Mouse (Mus musculus): ENCODE measurements at regions not wholly inside any gene's neighbourhood (a gene's known extent, or its start where the extent isn't known, plus 50 kb on each side); places are given as distances from the start of the nearest gene placed in this dataset.

- DNase-seq (ENCODE audit: low read depth, low spot score) = no peak
These were observed 101.8 kb upstream of the Ccn2 start for GRCm38 (mm10) chr10:24493392-24493791.

GRCm38 (mm10) chr10:24493936-24494335, 101.3 kb upstream of the Ccn2 start:
- no peak for DNase-seq (ENCODE audit: low read depth, low spot score)

DNA sequence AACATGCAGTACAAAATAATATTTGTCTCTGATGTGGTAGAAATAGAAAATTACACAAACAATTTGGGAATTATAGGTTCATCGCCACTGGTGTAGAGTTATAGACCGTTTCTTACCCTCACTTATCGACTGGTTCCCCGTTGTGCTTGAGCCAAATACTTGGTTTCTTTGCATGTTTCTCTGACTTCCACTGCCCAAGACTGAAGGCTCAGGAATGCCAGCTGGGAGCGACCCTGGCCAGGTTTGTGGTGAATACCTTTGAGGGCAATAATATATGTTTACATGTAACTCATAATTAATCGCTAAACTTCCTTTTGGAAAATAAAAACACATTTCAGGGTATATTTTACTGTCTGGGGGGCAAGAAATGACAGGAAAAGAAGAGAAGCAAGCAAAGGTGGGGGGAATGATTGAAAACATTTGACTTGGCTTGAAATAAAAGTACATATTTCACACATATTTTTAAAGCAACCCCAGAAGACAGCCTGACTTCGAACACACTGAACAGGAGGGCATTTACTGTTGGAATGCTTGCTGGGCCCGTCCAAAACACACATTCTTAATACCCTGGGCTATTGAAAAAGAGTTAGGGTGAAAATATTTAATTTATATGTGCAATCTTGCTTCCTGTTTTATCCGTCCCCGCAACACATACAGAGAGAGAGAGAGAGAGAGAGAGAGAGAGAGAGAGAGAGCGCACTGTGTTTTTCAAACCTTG, 75.3 kb upstream of the Ccn2 start:
- no peak for DNase-seq (ENCODE audit: low read depth, low spot score)

- no peak for DNase-seq (ENCODE audit: low read depth, low spot score)
These were observed 74.7 kb upstream of the Ccn2 start for GRCm38 (mm10) chr10:24520515-24520914.

GRCm38 (mm10) chr10:24532776-24533175, 62.5 kb upstream of the Ccn2 start:
- no peak for DNase-seq (ENCODE audit: low read depth, low spot score)

DNA sequence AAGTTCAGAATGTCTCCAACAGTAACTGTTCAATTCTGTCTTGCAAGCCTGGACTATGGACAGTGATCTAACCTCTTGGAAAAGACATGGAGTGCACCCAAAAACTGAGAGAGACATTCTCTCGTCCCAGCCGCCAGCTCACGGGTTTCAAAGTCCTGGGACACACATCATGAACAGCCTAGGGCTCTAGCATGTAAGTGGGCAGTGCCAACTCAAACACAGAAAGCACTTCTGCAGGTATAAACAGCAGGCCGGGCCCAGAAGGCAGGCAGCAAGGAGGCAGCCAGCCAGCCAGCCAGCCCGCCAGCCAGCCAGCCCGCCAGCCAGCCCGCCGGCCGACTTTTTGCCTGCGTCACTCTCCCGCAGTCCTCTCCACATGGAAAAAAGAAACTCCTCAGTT, 60.3 kb upstream of the Ccn2 start:
- DNase-seq (ENCODE audit: low read depth, low spot score) = no peak

GRCm38 (mm10) chr10:24535461-24535860, 59.8 kb upstream of the Ccn2 start:
- no peak for DNase-seq (ENCODE audit: low read depth, low spot score)

- no peak for DNase-seq (ENCODE audit: low read depth, low spot score)
These were observed 53.3 kb upstream of the Ccn2 start for GRCm38 (mm10) chr10:24541990-24542389.
